23 mouse cellular contexts compared by ENCODE assay signal in the genomic region with DNA sequence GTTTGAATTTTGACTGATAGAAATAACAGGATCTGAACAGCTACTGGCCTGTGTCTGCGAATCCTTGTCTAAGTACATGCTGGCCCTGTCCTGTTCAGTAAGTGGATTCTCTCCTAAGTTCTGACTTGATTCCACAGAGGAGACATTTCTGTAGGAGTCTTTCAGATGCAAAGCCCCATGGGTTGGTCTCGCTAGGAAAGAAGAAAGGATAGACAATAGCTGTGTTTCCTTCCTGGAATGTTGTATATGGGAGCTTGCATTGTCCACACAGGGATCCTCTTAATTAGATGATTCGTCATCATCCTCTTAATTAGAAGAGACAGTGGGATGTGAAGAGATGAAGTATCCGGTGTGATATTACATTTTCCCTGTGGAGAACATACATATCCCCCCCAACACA. TPM values are rescaled to one million over a fixed set of nuclear protein-coding genes. Genes with fewer than 3 reads are reported as not detected.
"Had no signal": no experiment of that assay in that cellular context is flagged by ENCODE, and none has a peak within 500 bp of the region (broad histone marks: within the 10 kb centered on the region; RNA-seq: fewer than 3 reads in every experiment).

No protein-coding gene starts in this region.

- H3K4me3 ChIP-seq: layer of hippocampus, adult 2 months; left cerebral cortex, adult 2 months; lung, embryonic 15.5 days; megakaryocyte, embryonic 14.5 days; midbrain, embryonic 10.5 days; neural tube, embryonic 12.5 days; neural tube, embryonic 15.5 days had no signal

- H3K27ac ChIP-seq: kidney, postnatal 0 days; layer of hippocampus, adult 2 months; left cerebral cortex, adult 2 months; liver, embryonic 14.5 days; lung, embryonic 15.5 days; midbrain, embryonic 10.5 days; neural tube, embryonic 12.5 days; neural tube, embryonic 15.5 days had no signal

- H3K9me3 ChIP-seq: lung, embryonic 15.5 days; megakaryocyte, embryonic 14.5 days; midbrain, embryonic 10.5 days; neural tube, embryonic 12.5 days; neural tube, embryonic 15.5 days had no signal

- H3K4me1 ChIP-seq: lung, embryonic 15.5 days; midbrain, embryonic 10.5 days; neural tube, embryonic 12.5 days; neural tube, embryonic 15.5 days had no signal

- H3K4me2 ChIP-seq: lung, embryonic 15.5 days; neural tube, embryonic 12.5 days; neural tube, embryonic 15.5 days had no signal

- H3K36me3 ChIP-seq: lung, embryonic 15.5 days; midbrain, embryonic 10.5 days; neural tube, embryonic 15.5 days had no signal

- DNase-seq: kidney, adult 2 months; kidney, postnatal 25 days; layer of hippocampus, postnatal 36 days; lung, adult 18-20 months; lung, postnatal 10 days; lung, postnatal 36 days; midbrain, embryonic 14.5 days; thymus, adult 18-20 months; thymus, postnatal 36 days had no signal

- H3K9ac ChIP-seq: liver, embryonic 14.5 days; lung, embryonic 15.5 days; neural tube, embryonic 12.5 days; neural tube, embryonic 15.5 days had no signal

- H3K27me3 ChIP-seq: lung, embryonic 15.5 days; neural tube, embryonic 12.5 days; neural tube, embryonic 15.5 days had no signal

RNA-seq across cellular contexts. Expression of gene Sult6b2, which starts 42.6 kb away (rescaled TPM):
- total RNA-seq: layer of hippocampus, postnatal 36 days; left cerebral cortex, adult 2 months; liver, adult 2 months had no signal
- polyA plus RNA-seq: kidney, adult 2 months; kidney, postnatal 0 days; large intestine, adult 2 months; limb, embryonic 11.5 days; liver, adult 2 months; liver, embryonic 14.5 days; lung, embryonic 15.5 days; midbrain, embryonic 10.5 days; midbrain, embryonic 14.5 days; spleen, adult 2 months; urinary bladder, adult 2 months had no signal
